Mouse (Mus musculus) forebrain, embryonic 12.5 days (tissue): ENCODE results near the gene Pcbd1. TPM values are rescaled to one million over a fixed set of nuclear protein-coding genes. Genes with fewer than 3 reads are reported as not detected.

Experiments used
- ATAC-seq: fragments of 200-750 bp; cut with Nextera tagmentation; 2 replicates; pipeline ENCODE4 v1.8.0; 2017; ENCODE audit warnings: moderate TSS enrichment; ENCODE audit not compliant: low FRiP score
- H3K27ac ChIP-seq: fragments of 300-500 bp; sonication (generic); 2 replicates; pipeline ENCODE4 v1.5.1; 2016; ENCODE audit warnings: mild to moderate bottlenecking
- H3K27me3 ChIP-seq: fragments of 300-500 bp; sonication (generic); 2 replicates; pipeline ENCODE4 v1.6.1; 2016; ENCODE audit warnings: mild to moderate bottlenecking
- H3K36me3 ChIP-seq: fragments of 300-500 bp; sonication (generic); replicated peaks from 2 replicates; pipeline ENCODE4 v1.6.1; 2016; ENCODE audit warnings: mild to moderate bottlenecking
- H3K4me1 ChIP-seq: fragments of 300-500 bp; sonication (generic); 2 replicates; pipeline ENCODE4 v1.6.1; 2016
- H3K4me2 ChIP-seq: fragments of 300-500 bp; sonication (generic); 2 replicates; pipeline ENCODE4 v1.6.1; 2016; ENCODE audit warnings: mild to moderate bottlenecking, moderate library complexity
- H3K4me3 ChIP-seq: fragments of 300-500 bp; sonication (generic); replicated peaks from 2 replicates; pipeline ENCODE4 v1.5.1; 2016; ENCODE audit warnings: mild to moderate bottlenecking
- H3K9ac ChIP-seq: fragments of 300-500 bp; sonication (generic); 2 replicates; pipeline ENCODE4 v1.6.1; 2016; ENCODE audit warnings: mild to moderate bottlenecking
- H3K9me3 ChIP-seq: fragments of 300-500 bp; sonication (generic); 2 replicates; pipeline ENCODE4 v1.6.1; 2016
- WGBS: fragments of 180-500 bp; shearing (Covaris S2); methylation state at CpG from one replicate; pipeline ENCODE4 v1.1.7; 2016; 5-methylcytosine and 5-hydroxymethylcytosine counted together
- polyA plus RNA-seq: library from polyadenylated mRNA; unstranded; fragments of >200 nt; fragmentation: Nextera tagmentation; extraction: Ambion mirVana; gene quantifications from 2 replicates; pipeline ENCODE4 v1.2.1, GENCODE M21; 2016

Gene Pcbd1
- 16.7 and 18.2 TPM in 2 replicates for polyA plus RNA-seq

DNA sequence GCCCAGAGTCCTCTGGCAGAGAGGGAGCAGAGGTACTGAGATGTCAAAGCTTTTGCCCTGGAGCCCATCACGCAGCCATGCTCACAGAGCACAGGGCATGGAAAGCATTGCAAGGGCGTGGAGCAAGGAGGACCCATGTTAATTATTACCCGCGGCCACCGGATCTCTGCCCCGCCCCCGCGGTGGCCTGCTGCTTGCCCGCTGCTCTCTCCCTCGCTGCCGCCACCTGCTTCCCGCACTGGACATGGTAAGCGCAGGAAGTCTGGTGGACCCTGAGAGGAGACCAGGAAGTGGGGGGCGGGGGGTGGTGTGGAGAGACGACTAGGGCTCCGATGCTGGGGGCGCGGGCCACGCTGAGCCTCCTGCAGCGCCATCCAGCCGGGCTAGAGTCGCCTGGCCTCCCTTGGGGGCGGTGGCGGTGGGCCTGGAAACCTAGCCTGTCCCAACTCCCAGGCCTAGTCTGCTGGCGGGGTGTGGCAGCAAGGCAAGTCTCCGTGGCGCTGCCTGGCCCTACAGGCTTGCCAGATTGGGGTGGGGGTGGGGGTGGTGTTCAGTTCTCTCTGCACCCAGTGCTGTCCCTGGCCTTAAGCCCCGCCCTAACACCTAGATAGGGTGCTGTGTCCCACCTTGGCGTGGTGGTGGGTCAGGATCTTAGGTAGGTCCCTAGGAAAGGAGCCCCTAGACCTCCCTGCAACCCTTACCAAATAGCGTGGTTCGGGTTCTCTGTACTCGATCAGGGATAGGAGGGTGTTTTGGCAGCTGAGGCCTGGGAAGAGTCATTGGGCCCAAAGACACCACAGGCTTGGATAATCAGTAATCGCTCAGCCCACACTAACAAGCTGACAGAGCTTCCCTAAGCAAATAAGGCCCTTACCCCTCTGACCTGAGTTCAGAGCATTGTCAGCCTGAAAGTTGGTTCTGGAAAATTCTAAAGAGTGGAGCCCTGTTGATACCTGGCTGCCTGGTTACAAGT, at the start of gene Pcbd1:
Gene Pcbd1, plus strand, starts transcription at position 162 of the 973 bp plus-strand sequence.
- no peaks in the 10 kb centered on the region for H3K9me3 ChIP-seq

DNA sequence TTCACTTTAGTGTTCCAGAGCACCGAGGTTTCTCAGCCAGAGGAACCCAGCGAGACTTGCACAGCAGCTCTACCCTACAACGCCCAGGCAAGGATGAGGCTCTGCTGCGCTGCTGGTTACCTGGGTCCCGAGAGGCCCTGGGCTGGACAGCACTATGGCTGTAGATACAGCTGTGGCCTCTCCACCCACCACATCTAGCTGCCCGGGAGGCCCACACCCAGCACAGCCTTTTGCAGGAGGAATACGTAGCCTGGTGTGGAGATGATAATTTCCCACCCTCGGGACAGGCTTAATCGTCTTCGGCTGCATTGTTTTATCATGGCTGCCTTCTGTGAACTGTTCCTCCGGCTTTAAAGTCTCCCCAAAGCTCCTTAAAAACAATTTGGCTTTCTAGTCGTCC, 49.5 kb upstream of the Pcbd1 start:
- no peak overlapping the region for H3K4me2 ChIP-seq
- ATAC-seq: no peak
- no peak overlapping the region for H3K4me3 ChIP-seq
- no peaks in the 10 kb centered on the region for H3K4me1 ChIP-seq
- H3K27ac ChIP-seq: no peak overlapping the region
- H3K27me3 ChIP-seq: 0 out of 2 replicates have a peak, but pooled peaks cover 4% of the 10 kb centered on the region
- no peaks in the 10 kb centered on the region for H3K9me3 ChIP-seq
- H3K36me3 ChIP-seq: no peaks in the 10 kb centered on the region
- no peak overlapping the region for H3K9ac ChIP-seq
- 66% methylated on average over 12 of the region's 12 CpGs for WGBS

More for the DNA sequence above, at the start of gene Pcbd1:
- H3K36me3 ChIP-seq: no peaks in the 10 kb centered on the region
- H3K27me3 ChIP-seq: no peaks in the 10 kb centered on the region
- peak within 1 kb of the TSS; percentile 69 for H3K4me2 ChIP-seq
- H3K4me1 ChIP-seq: peaks cover 17% of the 10 kb centered on the region
- H3K4me3 ChIP-seq: peak within 1 kb of the TSS; percentile 38
- H3K27ac ChIP-seq: no peak within 1 kb of the TSS
- WGBS: 12% methylated on average over 33 of the region's 33 CpGs
- peak; percentile 59 for ATAC-seq
- peak within 1 kb of the TSS; percentile 62 for H3K9ac ChIP-seq

- Histone ChIP-seq H3K27me3 (no peaks in the 10 kb centered on the region), H3K9me3 (no peaks in the 10 kb centered on the region), H3K4me2 (no peak overlapping the region), H3K4me3 (no peak overlapping the region), H3K27ac (no peak overlapping the region), H3K4me1 (no peaks in the 10 kb centered on the region), H3K36me3 (no peaks in the 10 kb centered on the region), H3K9ac (no peak overlapping the region)
- ATAC-seq: 0 out of 2 replicates have a peak, but pooled peaks have one; percentile 53
- 21% methylated on average over 8 of the region's 8 CpGs for WGBS
These were observed 44.0 kb upstream of the Pcbd1 start for GRCm38 (mm10) chr10:61045081-61045480.

- WGBS: 59% methylated on average over 14 of the region's 14 CpGs
These were observed 37.0 kb upstream of the Pcbd1 start for GRCm38 (mm10) chr10:61051993-61052613.

DNA sequence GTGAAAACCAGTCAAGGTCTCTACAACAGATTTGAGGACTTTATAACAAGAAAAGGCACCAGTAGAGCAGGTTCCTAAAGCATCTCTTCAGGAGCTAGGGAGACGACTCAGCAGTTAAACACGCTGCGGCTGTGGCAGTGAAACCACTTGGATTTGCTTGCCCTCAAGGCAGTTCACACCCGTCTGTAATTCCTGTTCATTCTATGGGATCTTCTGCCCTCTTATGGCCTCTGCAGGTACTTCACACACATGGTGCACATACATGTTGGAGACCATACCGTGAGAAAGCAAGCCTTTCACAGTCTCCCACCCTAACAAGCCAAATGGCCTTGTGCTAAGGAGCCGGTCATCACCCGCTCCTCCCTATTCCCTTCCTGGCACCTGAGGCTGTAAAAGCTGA, 32.5 kb upstream of the Pcbd1 start:
- H3K27ac ChIP-seq: no peak overlapping the region
- peaks cover 5% of the 10 kb centered on the region; the same call in 1 of the 2 replicates for H3K4me1 ChIP-seq
- no peak overlapping the region for H3K4me3 ChIP-seq
- WGBS: 96% methylated on average over 7 of the region's 7 CpGs
- ATAC-seq: no peak
- H3K9me3 ChIP-seq: peaks cover 10% of the 10 kb centered on the region; the same call in 1 of the 2 replicates
- no peak overlapping the region for H3K9ac ChIP-seq
- H3K27me3 ChIP-seq: peaks cover 11% of the 10 kb centered on the region
- H3K36me3 ChIP-seq: no peaks in the 10 kb centered on the region
- H3K4me2 ChIP-seq: no peak overlapping the region

More at GRCm38 (mm10) chr10:61051993-61052613, 37.0 kb upstream of the Pcbd1 start:
- H3K4me3 ChIP-seq: no peak overlapping the region
- peaks cover 9% of the 10 kb centered on the region; the same call in 1 of the 2 replicates for H3K9me3 ChIP-seq
- no peaks in the 10 kb centered on the region for H3K4me1 ChIP-seq
- H3K27me3 ChIP-seq: peaks cover 11% of the 10 kb centered on the region
- no peak overlapping the region for H3K9ac ChIP-seq
- H3K36me3 ChIP-seq: no peaks in the 10 kb centered on the region
- H3K27ac ChIP-seq: no peak overlapping the region
- peak; percentile 65; the same call in 1 of the 2 replicates for ATAC-seq
- H3K4me2 ChIP-seq: no peak overlapping the region

DNA sequence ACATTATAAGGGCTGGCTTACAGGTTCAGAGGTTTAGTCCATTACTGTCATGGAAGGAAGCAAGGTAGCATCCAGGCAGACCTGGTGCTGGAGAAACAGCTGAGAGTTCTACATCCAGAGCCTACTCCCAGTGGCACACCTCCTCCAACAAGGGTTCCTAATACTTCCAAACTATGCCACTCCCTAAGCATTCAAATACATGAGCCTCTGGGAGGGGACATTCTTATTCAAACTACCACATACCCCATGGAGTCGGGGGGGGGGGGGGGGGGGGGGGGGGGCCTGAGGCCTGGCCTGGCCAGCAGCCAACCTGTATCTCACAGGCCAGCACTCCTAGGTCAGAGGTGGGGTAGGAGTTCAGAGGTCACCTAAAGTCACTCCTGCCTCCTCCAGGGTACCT, 30.0 kb upstream of the Pcbd1 start:
- H3K4me2 ChIP-seq: no peak overlapping the region
- H3K36me3 ChIP-seq: no peaks in the 10 kb centered on the region
- no peak overlapping the region for H3K27ac ChIP-seq
- H3K4me3 ChIP-seq: no peak overlapping the region
- H3K4me1 ChIP-seq: peaks cover 5% of the 10 kb centered on the region; the same call in 1 of the 2 replicates
- no peak overlapping the region for H3K9ac ChIP-seq
- no peak for ATAC-seq
- WGBS: 0% methylated on average over 1 of the region's 1 CpGs
- peaks cover 10% of the 10 kb centered on the region; the same call in 1 of the 2 replicates for H3K9me3 ChIP-seq
- no peaks in the 10 kb centered on the region for H3K27me3 ChIP-seq

GRCm38 (mm10) chr10:61059543-61060110, 29.5 kb upstream of the Pcbd1 start:
- H3K4me3 ChIP-seq: no peak overlapping the region
- no peak for ATAC-seq
- H3K9ac ChIP-seq: no peak overlapping the region
- H3K9me3 ChIP-seq: peaks cover 10% of the 10 kb centered on the region; the same call in 1 of the 2 replicates
- no peaks in the 10 kb centered on the region for H3K36me3 ChIP-seq
- no peak overlapping the region for H3K4me2 ChIP-seq
- H3K27me3 ChIP-seq: no peaks in the 10 kb centered on the region
- WGBS: 42% methylated on average over 6 of the region's 6 CpGs
- H3K4me1 ChIP-seq: peaks cover 8% of the 10 kb centered on the region
- no peak overlapping the region for H3K27ac ChIP-seq

DNA sequence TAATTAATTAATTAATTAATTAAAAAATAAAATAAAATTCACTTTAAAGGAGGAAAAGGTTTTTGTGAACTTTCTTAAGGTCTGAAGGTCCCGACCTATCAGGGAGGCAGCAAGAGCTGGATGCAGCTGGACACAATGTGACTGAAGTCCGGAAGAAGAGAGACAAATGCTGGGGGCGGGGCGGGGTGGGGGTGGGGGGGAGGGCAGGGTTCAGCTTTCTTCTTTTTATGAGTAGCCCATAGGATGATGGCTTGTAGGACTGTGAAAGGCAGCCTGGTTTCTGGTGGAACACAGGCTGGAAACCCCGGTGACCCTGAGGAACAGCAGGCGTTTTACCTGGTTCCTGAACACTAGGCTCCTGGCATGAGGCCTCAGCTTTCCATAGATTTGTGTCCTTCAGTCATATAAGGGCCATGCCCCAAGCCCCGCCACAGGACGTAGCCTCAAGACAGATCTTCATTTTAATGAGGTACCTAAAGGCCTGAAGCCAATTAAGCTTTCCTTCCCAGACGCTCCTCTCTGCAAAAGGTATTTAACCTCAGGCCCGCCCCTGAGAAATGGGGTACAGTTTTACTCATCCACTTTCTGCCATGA, 25.8 kb upstream of the Pcbd1 start:
- Histone ChIP-seq H3K27me3 (no peaks in the 10 kb centered on the region), H3K9me3 (no peaks in the 10 kb centered on the region), H3K4me3 (no peak overlapping the region), H3K9ac (no peak overlapping the region), H3K4me2 (no peak overlapping the region), H3K4me1 (peaks cover 19% of the 10 kb centered on the region), H3K36me3 (no peaks in the 10 kb centered on the region), H3K27ac (no peak overlapping the region)
- WGBS: 61% methylated on average over 10 of the region's 10 CpGs
- ATAC-seq: no peak

- no peaks in the 10 kb centered on the region for H3K36me3 ChIP-seq
- H3K4me1 ChIP-seq: peaks cover 28% of the 10 kb centered on the region
- WGBS: 7% methylated on average over 8 of the region's 8 CpGs
- H3K4me2 ChIP-seq: no peak overlapping the region; the same call in 1 of the 2 replicates
- no peak overlapping the region for H3K9ac ChIP-seq
- 0 out of 2 replicates have a peak, but pooled peaks have one; percentile 42 for ATAC-seq
- H3K27ac ChIP-seq: no peak overlapping the region
- H3K4me3 ChIP-seq: no peak overlapping the region
- no peaks in the 10 kb centered on the region; the same call in none of the 2 replicates for H3K27me3 ChIP-seq
- no peaks in the 10 kb centered on the region for H3K9me3 ChIP-seq
These were observed 24.5 kb upstream of the Pcbd1 start for GRCm38 (mm10) chr10:61064635-61065034.

DNA sequence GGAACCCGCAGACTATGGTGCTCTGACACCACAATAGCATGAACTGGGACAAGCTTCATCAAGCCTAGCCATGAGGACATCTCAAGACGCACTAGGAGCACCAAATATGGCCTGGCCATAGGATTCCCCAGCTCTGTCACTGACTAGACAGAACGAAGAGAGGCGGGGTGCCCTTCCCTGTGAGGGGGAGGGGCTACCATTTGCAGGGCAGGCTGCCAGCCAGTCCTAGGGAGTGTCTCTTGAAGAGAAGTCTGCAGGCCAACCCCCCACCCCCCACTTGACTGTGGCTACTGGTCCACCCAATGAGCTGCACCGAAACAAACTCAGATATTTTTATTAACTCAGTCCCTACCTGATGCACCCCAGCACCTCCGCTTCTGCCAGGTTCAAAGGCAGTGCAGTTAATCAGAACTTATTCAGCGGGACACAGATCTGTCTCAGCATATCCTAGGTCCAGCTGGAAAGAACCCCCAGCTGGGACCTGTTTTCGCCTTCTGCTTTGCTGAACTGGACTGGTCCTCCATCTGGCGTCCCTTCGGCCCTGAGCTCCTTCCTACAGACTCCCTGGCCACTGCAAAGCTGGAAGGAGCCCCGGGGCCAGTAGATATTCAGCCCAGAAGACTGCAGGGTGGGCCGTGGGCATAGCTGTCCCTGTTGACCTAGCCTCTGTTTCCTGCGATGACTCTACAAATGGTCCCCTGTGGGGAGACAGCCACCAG, 23.7 kb upstream of the Pcbd1 start:
- no peak overlapping the region; the same call in 1 of the 2 replicates for H3K4me2 ChIP-seq
- no peaks in the 10 kb centered on the region for H3K36me3 ChIP-seq
- H3K9ac ChIP-seq: no peak overlapping the region
- peaks cover 27% of the 10 kb centered on the region for H3K4me1 ChIP-seq
- peaks cover 3% of the 10 kb centered on the region for H3K27me3 ChIP-seq
- no peaks in the 10 kb centered on the region for H3K9me3 ChIP-seq
- no peak overlapping the region for H3K4me3 ChIP-seq
- peak; percentile 10; the same call in 1 of the 2 replicates for ATAC-seq
- WGBS: 63% methylated on average over 13 of the region's 13 CpGs
- H3K27ac ChIP-seq: no peak overlapping the region
